Mouse (Mus musculus): ENCODE measurements around the gene Rdh11.
"Not testable (repeated sequence)": the region's sequence is repeated elsewhere in the genome, so short reads cannot be mapped to it uniquely, and the experiment has no call there.

- not testable (repeated sequence) for TF ChIP-seq CTCF, EP300 (IDR thresholded peaks at IDR 0.05; ENCODE audit: low read depth)
These were observed 6.9 kb downstream of the Rdh11 start for GRCm38 (mm10) chr12:79185160-79185559.

Measured in liver, postnatal 0 days (tissue).